Mouse (Mus musculus): ENCODE results near the gene Eif4e3.

Eif4e3 gene

GRCm38 (mm10) chr6:99666318-99667171 is at the start of gene Eif4e3, which contains the start of gene Gm20696:
Eif4e3 (minus strand) TSS chr6:99666771.
Gm20696 (minus strand) TSS chr6:99666797.
- DNase-seq (ENCODE audit: low spot score in 2 of 2): peak; percentile 13 to 15

GRCm38 (mm10) chr6:99715913-99716312 is 49.3 kb upstream of the Eif4e3 start:
- no peak for DNase-seq (ENCODE audit: low spot score in 2 of 2)

GRCm38 (mm10) chr6:99715191-99715590 is 48.6 kb upstream of the Eif4e3 start:
- no peak for DNase-seq (ENCODE audit: low spot score in 2 of 2)

- DNase-seq (ENCODE audit: low spot score in 2 of 2): no peak
Observed at GRCm38 (mm10) chr6:99713256-99713655, 46.7 kb upstream of the Eif4e3 start.

GRCm38 (mm10) chr6:99711576-99712101 is 45.1 kb upstream of the Eif4e3 start:
- DNase-seq (ENCODE audit: low spot score in 2 of 2): no peak

GRCm38 (mm10) chr6:99700484-99700883 is 33.9 kb upstream of the Eif4e3 start:
- no peak for DNase-seq (ENCODE audit: low spot score in 2 of 2)

GRCm38 (mm10) chr6:99692916-99693841 is 26.6 kb upstream of the Eif4e3 start:
- DNase-seq (ENCODE audit: low spot score in 2 of 2): no peak

- DNase-seq (ENCODE audit: low spot score in 2 of 2): no peak
Observed at GRCm38 (mm10) chr6:99692206-99692915, 25.8 kb upstream of the Eif4e3 start, which contains the start of gene Gpr27. Gpr27 (plus strand) TSS chr6:99692679.

GRCm38 (mm10) chr6:99691666-99692205 is 25.2 kb upstream of the Eif4e3 start:
- DNase-seq (ENCODE audit: low spot score in 2 of 2): no peak

GRCm38 (mm10) chr6:99688513-99688912 is 21.9 kb upstream of the Eif4e3 start:
- DNase-seq (ENCODE audit: low spot score in 2 of 2): no peak

- DNase-seq (ENCODE audit: low spot score in 2 of 2): peak; percentile 17 to 22
Observed at GRCm38 (mm10) chr6:99684899-99685298, 18.3 kb upstream of the Eif4e3 start.

GRCm38 (mm10) chr6:99683974-99684373 is 17.4 kb upstream of the Eif4e3 start:
- DNase-seq (ENCODE audit: low spot score in 2 of 2): no peak

GRCm38 (mm10) chr6:99678108-99678507 is 11.5 kb upstream of the Eif4e3 start:
- DNase-seq (ENCODE audit: low spot score in 2 of 2): no peak

GRCm38 (mm10) chr6:99677325-99677724 is 10.8 kb upstream of the Eif4e3 start:
- no peak for DNase-seq (ENCODE audit: low spot score in 2 of 2)

GRCm38 (mm10) chr6:99674482-99674881 is 7.9 kb upstream of the Eif4e3 start:
- DNase-seq (ENCODE audit: low spot score in 2 of 2): no peak

GRCm38 (mm10) chr6:99671768-99672167 is 5.2 kb upstream of the Eif4e3 start:
- DNase-seq (ENCODE audit: low spot score in 2 of 2): no peak

GRCm38 (mm10) chr6:99670481-99671119 is 4.0 kb upstream of the Eif4e3 start:
- peak; percentile 47 to 57 for DNase-seq (ENCODE audit: low spot score in 2 of 2)

GRCm38 (mm10) chr6:99669481-99670325 is 3.1 kb upstream of the Eif4e3 start:
- DNase-seq (ENCODE audit: low spot score in 2 of 2): no peak

GRCm38 (mm10) chr6:99667290-99667689 is 719 bp upstream of the Eif4e3 start:
- no peak for DNase-seq (ENCODE audit: low spot score in 2 of 2)

Data from natural killer cell, adult 2 months (primary cell).